Mouse (Mus musculus): ENCODE data around the gene Gimap9.

GRCm38 (mm10) chr6:48689320-48689719, 13.4 kb downstream of the Gimap9 start:
- TF ChIP-seq CTCF (IDR thresholded peaks at IDR 0.05; ENCODE audit: borderline replicate concordance, extremely low read depth, insufficient read depth, insufficient read length) (no peak), POLR2A (IDR thresholded peaks at IDR 0.05; ENCODE audit: borderline replicate concordance, extremely low read depth, insufficient read depth, insufficient read length, poor library complexity, severe bottlenecking) (no peak)

Data from brain, embryonic 14.5 days (tissue).